Mouse (Mus musculus) spleen, adult 2 months (tissue): Measurements from ENCODE around the gene Hoxd10.

Source experiments
- CTCF ChIP-seq: fragments of 200-500 bp; IDR thresholded peaks from 2 replicates; pipeline ENCODE4 v1.5.1; 2011; ENCODE audit warnings: mild to moderate bottlenecking, inconsistent platforms; ENCODE audit not compliant: insufficient read depth, insufficient read length, insufficient replicate concordance; ENCODE audit errors: extremely low read depth
- POLR2A ChIP-seq: fragments of 200-500 bp; IDR thresholded peaks from 2 replicates; pipeline ENCODE4 v1.6.1; 2011; ENCODE audit warnings: low read depth, low read length, inconsistent platforms

DNA sequence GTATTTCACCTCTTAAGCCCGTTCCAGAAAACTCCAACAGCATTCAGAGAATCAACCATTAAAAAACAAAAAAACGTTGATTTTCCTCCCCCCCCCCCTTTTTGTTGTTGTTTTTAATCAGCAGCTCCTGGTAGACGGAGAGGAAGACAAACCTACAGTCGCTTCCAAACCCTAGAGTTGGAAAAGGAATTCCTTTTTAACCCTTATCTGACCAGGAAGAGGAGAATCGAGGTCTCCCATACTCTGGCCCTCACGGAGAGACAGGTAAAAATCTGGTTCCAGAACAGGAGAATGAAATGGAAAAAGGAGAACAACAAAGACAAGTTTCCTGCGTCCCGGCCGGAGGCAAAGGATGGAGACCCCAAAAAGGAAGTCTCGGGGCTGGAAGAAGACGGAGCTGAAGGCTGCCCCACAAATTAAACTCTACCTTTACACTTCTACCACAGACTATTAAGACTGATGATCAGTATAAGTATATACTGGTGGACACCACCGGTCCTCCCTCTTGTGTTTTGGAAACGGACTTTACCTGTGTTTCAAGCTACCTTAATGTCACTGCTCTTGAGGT is 14.8 kb downstream of the Hoxd10 start:
- TF ChIP-seq CTCF (no peak), POLR2A (no peak)
